Mouse (Mus musculus) left cerebral cortex, postnatal 14 days (tissue): ENCODE results near the gene Tcf20. TPM values are rescaled to one million over a fixed set of nuclear protein-coding genes. Genes with fewer than 3 reads are reported as not detected.
"Not testable (repeated sequence)": the region's sequence is repeated elsewhere in the genome, so short reads cannot be mapped to it uniquely, and the experiment has no call there.

Experiments used
- DNase-seq, 2 experiments: peaks; one replicate each; pipeline ENCODE4 v3.0.0; 2021 to 2022; ENCODE audit warnings: low spot score in 2 of 2, mixed read lengths in 1 of 2
- intact Hi-C: fragments of 180-260 bp; cut with DNase I; formaldehyde crosslinking; loops from one replicate; pipeline ENCODE4 v1.15.1; 2025
- microRNA-seq, 2 experiments: library from miRNA; unstranded; fragments of <30 nt; microRNA quantifications; one replicate each; pipeline ENCODE4 v1.2.0; 2022
- total RNA-seq, 2 experiments: library from RNA; stranded (reverse); gene quantifications; 2 replicates each; pipeline ENCODE4 v1.2.3; 2021

The Tcf20 gene
- total RNA-seq, 2 experiments from 2014 or later: 127 to 151 TPM

DNA sequence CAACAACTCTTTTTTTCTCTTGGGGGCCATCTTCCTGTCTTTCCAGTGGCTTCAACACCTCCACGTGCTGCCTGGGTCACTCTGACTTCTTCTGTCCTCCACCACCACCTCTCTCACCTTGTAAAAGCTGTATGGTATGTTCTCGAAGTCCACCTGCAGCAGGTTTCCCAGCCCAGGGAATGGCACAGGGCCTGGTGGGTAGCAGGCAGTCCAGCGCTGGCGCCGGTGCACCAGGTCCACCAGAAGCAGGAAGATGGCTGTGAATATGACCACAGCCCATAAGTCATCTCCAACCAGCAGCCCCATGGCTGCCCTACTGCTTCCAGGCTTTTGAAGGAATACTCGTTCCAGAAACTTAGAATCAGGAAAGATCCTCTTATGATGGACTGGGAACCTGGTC is 193.8 kb downstream of the Tcf20 start:
- intact Hi-C loops: no loop called here
- no peak for DNase-seq

DNA sequence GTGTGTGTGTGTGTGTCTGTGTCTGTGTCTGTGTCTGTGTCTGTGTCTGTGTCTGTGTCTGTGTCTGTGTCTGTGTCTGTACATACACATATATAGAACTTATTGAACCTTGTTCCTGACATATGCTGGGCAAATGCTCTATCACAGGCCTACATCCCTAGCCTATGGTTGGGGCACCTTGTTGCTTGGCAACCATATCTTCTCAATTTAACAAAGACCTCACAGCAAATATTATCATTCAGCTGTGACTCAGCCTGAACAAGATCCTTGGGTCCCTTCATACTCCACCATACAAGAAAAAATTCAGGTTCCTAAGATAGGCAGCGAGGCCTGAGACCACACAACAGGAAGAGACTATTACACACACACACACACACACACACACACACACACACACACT is 194.2 kb downstream of the Tcf20 start:
- no peak for DNase-seq
- intact Hi-C loops: no loop called here

DNA sequence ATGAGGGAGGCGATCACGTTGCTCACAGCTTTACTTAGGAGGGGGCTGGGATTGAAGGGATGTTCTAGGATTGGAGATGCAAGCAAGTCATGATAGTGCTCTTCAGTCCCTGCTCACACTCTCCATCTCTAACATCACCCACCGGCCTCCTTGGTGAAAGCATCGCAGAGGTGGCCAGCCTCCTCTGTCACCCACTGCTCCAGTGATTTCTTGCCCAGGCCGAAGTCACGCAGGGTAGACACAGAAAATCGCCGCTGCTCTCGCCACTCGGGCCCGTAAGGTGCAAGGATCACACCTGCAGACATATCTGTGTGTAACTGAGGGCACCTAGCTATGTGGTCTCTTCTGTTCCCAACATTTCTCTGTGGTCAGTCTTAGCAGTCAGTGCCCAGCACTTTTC is 195.1 kb downstream of the Tcf20 start:
- intact Hi-C loops: no loop called here
- DNase-seq: no peak

DNA sequence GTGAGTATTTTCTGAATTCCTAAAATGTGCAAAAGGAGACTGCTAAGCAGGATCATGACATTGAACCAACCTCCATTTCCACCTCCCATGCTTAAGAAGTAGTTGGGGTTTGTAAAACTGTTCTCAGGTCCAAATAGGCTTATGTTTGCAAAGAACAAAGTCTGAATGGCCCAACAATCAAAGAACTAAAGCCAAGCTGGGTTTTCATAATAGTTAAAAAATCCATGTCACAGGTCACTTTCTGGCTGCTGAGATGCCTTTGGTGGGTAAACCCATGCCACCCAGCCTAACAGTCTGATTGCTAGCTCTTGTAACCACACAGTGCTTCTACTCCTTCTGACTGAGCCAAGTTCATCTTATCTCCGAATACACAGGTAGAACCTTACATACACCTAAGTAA is 203.1 kb downstream of the Tcf20 start:
- DNase-seq: no peak
- intact Hi-C loops: loop anchor here (5.0 kb wide), 1 partner anchor 102 kb away; no protein-coding TSS in a partner anchor

DNA sequence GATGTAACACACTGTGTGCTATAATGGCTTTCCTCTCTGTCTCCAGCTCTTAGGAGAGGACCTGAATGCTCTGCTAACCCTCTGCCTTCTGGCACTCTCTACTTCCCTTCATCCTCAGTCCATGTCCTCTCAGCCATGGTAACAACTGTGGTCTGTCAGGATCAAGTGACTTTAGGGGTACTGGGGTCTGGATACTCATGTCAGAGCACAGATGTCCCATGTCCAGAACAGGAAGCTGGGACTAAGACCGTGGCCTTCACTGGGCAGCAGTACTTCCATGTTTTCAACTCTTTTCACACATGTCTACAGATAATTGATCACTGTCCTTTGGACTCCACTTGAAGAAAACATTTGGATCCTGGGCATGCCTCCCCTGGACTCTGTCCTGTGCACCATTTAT is 203.9 kb downstream of the Tcf20 start:
- intact Hi-C loops: loop anchor here (5.0 kb wide), 1 partner anchor 101 kb away; no protein-coding TSS in a partner anchor

DNA sequence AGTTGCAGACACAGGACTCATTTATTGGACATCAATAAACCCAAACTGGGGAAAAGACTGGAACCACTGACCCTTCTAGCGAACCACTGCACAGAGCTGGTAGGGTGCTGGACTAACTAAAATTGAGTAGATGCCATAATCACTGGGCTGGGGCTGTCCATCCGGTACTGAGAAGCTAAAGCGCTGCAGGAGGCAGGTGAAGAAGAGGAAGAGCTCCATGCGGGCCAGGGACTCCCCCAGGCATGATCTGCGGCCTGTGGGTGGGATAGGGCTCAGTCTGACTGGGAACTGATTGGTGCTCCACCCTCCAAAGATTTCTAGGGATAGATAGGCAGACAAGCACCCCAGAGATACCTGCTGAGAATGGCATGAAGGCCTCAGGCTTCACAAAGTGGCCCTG is 209.8 kb downstream of the Tcf20 start:
- DNase-seq, intact Hi-C loops: not testable (repeated sequence)

More for the DNA sequence above, 203.9 kb downstream of the Tcf20 start:
- DNase-seq: no peak

DNA sequence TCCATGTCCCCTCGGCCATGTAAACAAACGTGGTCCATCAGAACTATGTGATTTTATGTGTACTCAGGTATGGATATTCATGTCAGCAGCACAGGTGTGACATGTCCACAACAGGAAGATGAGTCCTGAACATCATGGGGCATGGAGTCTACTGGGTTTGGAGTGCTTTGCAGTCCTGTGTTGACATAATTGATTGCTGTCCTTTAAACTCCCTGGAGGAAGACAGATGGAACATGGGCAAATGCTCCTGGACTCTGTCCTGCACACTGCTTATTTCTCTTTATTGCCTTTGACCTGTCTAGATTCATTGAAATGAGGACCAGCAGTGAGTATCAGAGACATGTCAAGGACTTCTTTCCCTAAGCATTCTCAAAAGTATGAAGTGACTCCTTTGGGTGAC is 221.7 kb downstream of the Tcf20 start:
- intact Hi-C loops: no loop called here
- no peak for DNase-seq

DNA sequence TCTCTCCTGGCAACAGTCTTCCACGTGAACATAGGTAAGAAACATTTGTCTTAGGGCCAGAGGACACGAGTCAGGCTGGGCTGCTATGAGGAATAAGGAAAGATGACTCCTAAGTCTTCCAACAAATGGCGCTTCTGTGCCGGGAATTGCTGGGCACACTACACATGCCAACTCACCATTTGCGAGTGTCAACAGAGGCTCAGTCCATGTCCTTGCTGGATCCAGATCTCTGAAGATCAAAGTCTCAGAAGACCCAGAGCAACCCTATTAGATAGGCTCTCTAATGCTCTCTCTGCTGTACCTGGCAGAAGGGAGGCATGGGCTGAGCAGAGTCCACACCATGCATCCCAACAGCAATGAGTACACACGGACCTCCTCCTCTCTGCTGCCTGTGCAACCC is 222.8 kb downstream of the Tcf20 start:
- intact Hi-C loops: no loop called here
- no peak for DNase-seq

DNA sequence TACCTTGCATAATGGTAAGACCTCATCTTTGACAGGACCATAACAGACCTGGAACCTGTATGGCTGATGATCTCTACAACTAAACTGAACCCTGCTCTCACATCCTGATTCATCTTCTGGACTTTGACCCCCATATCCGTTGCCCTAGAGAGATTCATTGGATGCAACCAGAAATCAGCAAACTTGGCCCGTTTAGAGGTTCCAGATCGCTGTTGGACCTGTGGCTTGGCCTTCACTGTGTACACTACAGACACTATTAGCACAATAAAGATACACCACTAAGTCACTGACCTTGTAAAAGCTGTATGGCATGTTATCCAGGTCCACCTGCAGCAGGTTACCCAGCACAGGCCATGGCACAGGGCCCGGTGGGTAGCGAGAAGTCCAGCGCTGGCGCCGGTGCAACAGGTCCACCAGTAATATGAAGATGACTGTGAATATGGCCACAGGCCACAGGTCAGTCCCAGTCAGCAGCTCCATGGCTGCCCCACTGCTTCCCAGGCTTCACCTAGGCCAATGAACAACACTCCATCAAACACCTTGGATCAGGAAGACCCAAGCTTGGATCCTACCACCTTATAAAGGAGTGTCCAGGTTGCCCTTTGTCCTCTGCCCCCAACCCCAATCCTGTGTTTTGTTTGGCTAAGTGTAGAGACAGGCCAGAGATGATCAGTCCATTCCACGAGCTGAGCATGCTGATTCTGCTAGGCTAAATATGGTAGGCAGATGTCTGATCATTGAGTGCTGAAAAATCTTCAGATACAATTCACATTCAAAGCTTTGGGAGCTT is 223.8 kb downstream of the Tcf20 start, which contains the start of gene Cyp2d40:
Cyp2d40 (minus strand) TSS at position 553 of the 790 bp plus-strand sequence.
- DNase-seq: no peak

More for the DNA sequence above, 223.8 kb downstream of the Tcf20 start, which contains the start of gene Cyp2d40:
- intact Hi-C loops: no loop called here

Small RNA genes lying within 50 kb of the gene (microRNA-seq; reads per million reads assigned to microRNA genes)
- gene Gm27618: 0 reads per million in 2 experiments
- 16.8 to 20.8 reads per million in 2 experiments for gene Mir3080

Other genes with a start within 250 kb of the Tcf20 start
- gene Cyp2d40, start 223.7 kb downstream of the Tcf20 start, total RNA-seq: not detected
- gene Cyp2d26, start 193.6 kb downstream of the Tcf20 start, total RNA-seq: not detected
- gene Nfam1, start 45.4 kb upstream of the Tcf20 start, total RNA-seq: 1 to 10 TPM; 2.2 to 2.9 TPM
- 1 to 10 TPM; 8.9 to 9.9 TPM for gene Serhl, start 101.6 kb upstream of the Tcf20 start, total RNA-seq
- 100 to 1,000 TPM; 131 to 151 TPM for gene Rrp7a, start 134.9 kb upstream of the Tcf20 start, total RNA-seq
- gene Poldip3, start 161.5 kb upstream of the Tcf20 start, total RNA-seq: 10 to 100 TPM; 84.2 to 88.4 TPM
- 10 to 100 TPM; 67.9 to 69.6 TPM for gene Cyb5r3, start 184.7 kb upstream of the Tcf20 start, total RNA-seq